Mouse (Mus musculus): ENCODE results near the gene Dpy19l1.

Gene Dpy19l1

DNA sequence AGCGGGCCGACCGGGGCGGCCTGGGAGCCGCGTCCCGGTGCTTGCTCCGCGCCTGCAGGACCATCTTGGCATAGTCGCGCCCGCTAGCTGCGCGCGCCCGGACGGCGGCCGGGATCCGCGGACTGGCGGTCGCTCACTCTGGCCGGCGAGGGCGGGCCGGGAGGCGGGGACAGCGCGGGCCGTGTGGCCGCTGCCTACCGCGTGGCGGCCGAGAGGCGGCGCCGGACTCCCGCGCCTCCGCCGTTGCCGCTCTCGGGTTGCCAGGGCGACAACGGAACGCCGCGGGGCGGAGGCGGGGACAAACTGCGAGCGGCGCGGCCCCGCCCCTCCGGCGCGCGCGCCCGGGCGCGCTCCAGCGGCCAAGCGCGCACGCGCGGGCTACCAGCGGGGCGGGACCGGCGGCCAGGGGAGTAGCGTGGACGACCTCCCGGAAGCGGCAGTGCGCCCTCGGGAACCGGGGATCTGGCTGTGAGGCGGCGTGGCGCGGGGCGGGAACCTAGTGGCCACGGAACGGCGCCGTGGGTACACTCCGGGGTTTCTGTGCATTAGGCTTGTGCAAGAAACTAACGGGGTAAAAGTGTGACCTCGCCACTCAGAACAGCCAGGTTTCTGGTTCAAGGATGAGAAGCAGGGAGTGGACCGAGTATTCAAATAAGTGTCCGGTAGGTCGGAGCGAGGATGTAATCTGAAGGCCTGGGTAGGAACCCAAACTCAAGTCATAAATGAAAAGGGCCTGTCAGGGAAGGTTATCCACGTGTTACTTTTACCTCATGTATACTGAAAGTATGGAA is at the start of gene Dpy19l1:
Gene Dpy19l1, minus strand, starts transcription at position 74 of the 791 bp plus-strand sequence.
- peak; percentile 91 for DNase-seq

DNA sequence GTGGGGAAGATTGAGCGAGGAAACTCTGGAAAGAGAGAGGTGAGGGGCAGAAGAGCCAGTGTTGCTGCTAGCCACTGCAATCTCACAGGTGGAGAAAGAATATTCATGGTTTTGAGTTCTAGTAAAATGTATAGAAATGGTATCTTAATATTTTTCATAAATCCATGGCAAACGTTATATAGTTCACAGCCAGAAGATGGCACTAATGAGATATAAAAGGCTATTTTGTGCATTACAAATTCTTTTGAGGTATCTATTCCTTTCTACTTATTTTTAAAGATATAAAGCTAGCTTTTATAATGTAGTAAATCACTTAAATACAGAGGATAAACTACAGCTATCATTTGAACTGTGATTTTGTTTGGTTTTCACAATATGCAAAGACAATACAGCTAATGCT is 35.2 kb upstream of the Dpy19l1 start:
- DNase-seq = no peak

DNA sequence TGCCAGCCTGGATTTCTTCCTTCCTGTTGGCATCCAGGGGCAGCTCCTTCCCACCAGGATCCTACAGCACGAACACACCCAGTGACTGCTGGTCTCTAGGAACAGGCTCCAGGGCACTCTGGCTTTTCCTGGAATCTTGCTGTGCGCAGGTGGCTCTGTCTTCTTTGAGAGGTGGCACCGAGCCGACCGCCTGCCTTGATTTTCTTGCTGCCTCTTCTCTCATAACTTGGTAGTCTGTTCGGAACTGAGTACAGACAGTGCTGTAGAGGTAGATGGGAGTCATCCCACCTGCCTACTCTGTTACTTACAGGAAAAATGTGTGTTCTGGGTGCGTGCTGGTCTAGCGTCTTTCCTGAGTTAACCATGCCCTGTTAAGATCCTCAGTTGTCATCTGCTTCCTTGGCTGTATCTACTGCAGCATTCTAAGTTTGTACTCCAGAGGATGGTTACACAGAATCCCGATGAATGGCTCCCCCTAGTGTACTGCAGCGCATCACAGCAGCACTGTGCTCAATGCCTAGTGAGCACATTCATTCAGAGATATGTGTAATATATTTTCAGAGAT is 13.7 kb upstream of the Dpy19l1 start:
- no peak for DNase-seq

DNA sequence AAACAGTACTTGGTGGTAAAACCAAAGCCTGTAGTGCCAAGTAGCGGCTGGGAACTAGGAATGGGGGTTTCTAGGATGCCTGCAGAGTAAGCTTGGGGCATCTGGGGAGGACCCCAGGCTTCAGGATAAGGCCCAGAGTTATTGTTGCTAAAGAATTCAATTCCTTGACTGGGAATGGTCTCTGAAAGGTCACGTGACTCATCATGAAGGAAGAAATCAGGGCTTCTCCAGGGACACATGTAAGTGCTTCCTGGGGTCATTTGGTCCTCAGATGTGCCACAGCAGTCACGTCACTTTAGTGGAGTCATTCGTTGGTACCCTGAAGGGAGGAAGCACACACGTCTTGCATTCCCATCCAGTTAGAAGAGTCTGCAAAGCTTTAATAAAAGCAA is 11.1 kb upstream of the Dpy19l1 start:
- no peak for DNase-seq

DNA sequence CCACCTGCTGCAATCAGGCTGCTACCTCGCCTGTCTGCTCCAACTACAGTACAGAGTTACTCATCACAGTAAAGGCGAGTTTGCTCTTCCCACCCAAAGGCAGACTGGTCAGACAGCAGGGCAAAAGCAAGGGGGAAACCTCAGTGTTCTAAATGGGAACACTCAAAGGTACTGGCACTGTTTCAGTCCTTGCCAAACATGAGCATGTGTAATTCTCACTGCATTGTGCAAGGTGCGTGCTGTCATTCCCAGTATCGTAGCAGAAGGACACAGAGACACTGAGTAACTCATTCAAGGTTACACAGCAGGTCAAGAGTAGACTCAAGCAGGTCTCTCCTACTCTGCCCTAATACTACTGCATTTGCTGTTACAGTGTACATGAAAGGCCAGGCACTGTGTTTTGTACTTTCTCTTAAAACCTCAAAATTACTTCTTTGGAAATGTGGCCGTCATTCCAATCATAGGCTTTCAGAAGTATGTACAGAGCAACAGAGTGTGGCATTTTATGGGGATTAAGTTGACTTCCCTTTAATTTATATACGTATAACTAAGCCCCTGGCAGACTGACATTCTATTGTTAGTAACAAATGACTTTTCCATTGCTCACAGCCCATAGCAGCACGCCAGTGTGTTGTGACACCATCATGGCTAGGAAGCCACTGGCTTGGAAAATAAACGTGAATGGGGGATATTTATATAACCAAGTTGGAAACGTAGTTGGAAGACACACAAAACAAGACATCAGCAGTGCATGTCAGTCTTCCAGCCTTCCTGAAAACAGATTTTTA is 10.5 kb upstream of the Dpy19l1 start:
- no peak for DNase-seq

DNA sequence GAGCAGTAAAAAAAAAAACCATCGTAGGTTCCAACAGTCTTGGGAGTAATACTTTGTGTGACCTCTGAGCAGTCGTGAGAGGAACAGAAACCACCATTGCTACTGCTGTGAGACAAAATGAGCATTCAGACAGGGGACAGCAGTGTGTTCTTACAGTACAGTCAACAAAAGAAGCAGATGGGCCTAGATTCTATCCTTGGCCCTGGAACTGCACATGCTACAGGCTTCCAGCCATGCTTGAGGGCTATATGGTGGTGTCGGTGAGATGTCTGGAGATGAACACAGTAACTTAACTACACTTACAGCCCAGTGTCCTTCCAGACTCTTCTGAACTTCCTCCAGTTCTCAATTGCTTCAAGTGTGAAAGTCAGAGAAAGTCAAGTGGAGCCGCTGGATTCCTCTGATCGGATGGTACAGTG is 9.2 kb upstream of the Dpy19l1 start:
- no peak for DNase-seq

DNA sequence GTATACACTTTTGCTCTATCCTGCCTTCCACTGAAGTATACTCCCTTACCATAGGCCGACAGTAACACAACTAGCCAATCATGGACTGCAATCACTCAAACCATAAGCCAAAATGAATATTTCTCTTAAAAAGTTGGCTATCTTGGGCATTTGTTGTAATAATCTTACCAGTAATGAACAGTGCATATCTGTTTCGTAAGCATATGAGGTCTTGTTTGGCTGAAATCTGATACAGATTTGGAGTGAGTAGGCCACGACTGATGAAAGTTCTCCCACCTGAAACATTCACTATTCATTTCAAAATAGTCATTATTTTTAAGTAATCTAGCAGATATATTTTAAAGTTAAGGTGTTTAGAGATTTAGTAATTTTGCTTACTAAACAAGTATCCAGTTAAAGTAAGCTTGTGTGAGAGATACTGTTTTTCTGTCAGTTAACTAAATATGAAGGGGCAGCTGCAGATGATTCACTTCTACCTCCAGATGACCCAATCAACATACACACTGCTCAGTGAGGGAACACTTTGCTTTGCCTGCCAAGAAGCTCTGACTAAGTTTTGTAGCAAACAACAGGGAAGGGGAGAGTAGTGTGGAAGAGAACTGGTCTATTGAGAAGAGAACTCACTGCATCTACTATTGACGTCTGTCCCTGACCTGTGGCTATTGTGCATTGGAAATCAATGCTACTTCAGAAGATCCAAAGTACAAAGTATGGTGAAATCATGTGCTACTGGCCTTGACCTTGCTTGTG is 8.6 kb upstream of the Dpy19l1 start:
- DNase-seq = no peak

DNA sequence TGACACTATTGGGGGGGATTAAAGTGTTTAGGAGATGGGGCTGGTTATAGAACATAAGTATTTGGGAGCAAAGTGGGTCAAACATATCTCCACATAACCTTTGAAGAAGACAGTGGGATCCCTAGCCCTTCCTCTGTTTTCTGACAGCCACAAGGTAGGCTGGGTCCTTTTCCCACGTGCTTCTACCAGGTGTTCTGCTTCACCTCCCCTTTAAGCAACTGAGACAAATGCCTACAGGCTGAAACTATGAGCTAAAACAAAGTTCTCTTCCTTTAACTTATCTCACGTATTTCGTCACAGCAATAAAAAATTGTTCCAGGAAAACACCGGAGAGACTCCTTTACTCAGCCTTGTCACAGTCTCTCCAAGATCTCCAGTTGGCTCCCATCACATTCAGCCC is 5.9 kb upstream of the Dpy19l1 start:
- no peak for DNase-seq

DNA sequence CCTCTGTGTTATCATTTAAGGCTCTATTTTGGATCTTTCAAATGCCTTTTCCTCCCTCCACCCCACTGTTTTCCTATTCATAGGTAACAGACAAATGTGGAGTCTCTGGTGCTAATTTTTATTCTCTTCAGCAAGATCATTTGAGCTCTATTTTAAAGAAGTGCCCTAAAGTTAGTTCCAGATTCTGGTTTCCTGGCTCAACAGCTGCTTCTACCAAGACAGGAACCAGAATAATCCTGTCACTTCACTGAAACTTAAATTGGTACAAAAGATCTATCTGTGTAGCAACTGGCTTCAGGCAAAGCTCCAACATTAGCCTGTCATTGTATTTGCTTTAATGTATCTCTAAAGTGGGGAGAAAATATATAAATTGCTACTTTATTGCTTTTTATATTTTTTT is 3.6 kb upstream of the Dpy19l1 start:
- DNase-seq = no peak

DNA sequence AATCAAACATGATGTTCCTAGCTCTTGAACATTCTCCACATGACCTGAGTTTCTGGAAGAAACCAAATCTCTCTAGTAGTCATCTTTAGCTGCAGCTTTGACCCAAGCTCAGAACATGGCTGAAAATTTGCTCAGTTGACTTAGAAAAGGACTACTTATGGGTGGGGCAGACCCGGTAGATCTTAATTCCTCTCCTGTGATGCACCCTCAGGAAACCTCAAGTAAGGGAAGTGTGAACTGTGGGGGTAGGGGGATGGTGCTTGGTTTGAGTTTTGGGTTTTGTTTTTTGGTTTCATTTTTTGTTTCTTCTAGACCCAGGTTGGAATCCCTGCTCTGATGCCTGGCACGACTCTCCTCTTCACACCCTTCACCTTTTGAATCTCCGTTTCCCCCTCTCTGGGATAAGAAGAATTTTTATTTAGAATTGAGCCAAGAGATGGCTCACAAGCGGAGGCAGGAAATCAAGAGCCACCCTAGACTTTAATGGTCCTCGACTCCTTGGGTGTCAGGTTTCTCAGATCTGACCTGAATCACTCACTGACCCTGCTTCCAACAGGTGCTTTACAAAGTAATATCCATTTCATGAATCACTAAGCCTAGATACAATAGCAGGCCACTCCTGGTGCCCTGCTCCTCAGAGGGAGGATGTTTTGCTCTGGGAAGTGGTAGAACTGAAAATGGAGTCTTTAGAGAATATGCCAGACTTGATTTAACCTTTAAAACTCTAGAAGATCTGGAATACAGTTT is 2.2 kb upstream of the Dpy19l1 start:
- no peak for DNase-seq

DNA sequence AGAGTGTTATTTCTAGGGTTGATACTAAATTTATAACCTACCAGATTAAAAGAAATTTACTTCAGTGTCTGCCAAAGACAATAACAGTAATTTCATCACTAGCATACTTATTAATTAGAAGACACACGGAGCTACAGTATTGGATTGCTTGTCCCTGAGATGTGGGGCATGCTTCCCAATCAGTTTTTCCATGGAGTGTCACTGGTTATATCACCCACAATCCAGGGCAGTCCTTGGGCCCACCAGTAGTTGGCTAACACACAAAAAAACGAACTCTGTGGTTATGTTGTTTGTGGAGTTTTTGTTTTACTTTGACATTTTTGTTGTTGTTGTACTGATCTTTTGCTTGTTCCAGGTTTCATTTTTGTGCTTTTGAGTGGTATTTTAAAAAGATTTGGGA is 1.4 kb upstream of the Dpy19l1 start:
- DNase-seq = no peak

DNA sequence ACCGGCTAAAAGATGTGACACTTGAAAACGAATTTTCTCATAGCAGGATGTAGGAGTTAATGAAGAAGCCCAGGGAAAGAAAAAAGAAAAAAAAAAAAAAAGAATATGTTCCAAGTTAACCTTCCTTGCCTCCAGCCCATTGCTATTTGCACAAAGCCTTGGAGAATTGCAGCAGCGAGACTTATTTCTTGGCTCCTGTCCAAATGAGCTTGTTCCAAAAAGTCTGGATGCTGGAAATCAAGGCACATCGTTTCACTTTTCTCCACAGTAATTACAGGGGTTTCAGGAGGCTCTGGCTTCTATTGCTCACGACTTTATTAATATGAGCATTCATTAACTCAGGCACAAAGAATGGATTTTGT is 899 bp upstream of the Dpy19l1 start:
- DNase-seq = no peak

DNA sequence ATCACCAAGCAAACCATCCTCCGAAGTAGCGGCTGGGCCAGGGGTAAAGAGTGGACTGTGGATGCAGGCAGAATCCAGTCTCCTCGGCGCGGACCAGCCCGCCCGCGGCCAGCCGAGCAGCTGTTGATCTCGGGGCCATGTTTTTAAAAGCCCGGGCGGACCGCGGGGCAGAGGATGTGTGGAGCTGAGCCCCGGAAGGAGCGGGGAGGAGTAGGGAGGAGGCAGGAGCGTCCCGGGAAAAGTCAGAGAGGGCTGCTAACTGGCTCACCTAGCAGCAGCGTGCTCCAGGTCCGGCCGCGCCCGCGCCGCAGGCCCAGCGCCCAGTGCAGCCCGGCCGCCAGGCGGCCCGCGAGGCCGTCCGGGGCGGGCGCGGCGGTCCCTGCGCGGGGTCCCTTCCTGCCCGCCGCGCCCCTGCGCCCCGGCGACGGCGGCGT is 352 bp downstream of the Dpy19l1 start:
- DNase-seq = no peak

DNA sequence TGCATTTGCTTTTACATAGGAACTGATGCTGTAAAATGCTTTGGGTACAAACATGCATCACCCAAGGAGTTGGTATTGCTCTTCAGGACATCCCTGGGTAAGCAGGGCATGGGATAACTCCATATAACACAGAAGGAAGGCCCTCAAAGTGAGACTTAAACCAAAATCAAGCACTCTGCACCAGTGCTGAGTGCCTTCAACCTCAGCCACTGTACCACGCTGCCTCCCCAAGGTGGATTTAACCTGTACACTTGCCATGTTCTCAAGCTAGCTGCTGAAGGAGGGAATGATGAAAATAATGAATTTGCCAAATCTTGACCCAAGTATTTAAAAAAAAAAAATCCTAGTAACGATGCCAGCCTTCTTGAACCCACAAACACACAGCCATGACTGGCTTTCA is 1.3 kb downstream of the Dpy19l1 start:
- DNase-seq = no peak

DNA sequence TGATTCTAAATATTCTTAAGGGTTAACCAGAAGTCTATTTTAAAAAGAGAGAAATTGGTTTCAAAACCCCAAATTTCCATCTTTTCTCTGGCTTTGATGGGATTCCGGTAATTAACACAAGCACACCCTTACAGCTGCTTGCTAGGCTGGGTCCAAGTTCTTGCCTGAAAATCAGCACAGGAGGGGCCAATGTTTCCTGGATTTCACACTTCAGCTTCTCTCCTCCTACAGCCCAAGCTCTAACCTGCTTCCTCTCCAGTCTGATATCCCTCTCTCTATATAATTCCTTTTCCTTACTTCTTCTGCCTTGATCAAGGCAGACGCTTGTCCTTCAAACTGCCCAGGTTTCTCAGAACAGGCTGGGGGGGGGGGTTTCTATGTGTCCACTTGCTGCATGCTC is 6.7 kb downstream of the Dpy19l1 start:
- no peak for DNase-seq

DNA sequence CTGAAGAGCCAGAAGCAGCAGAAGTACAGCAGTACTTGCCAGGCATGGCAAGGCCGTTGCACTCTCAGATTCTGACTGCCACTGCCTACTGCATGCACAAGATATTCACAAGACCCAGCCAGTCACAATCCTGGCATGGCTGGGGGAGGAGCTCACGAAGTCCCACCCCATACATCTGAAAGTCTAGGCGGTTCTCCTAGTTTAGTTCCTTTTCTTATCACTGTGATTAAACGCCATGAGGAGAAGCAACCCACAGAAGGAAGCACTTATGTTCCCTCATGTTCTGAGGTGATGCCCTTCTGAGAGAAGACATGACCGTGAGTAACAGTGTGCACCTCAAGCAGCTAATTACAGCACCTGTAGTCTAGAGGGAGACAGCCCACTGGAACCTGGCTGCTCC is 12.4 kb downstream of the Dpy19l1 start:
- no peak for DNase-seq

DNA sequence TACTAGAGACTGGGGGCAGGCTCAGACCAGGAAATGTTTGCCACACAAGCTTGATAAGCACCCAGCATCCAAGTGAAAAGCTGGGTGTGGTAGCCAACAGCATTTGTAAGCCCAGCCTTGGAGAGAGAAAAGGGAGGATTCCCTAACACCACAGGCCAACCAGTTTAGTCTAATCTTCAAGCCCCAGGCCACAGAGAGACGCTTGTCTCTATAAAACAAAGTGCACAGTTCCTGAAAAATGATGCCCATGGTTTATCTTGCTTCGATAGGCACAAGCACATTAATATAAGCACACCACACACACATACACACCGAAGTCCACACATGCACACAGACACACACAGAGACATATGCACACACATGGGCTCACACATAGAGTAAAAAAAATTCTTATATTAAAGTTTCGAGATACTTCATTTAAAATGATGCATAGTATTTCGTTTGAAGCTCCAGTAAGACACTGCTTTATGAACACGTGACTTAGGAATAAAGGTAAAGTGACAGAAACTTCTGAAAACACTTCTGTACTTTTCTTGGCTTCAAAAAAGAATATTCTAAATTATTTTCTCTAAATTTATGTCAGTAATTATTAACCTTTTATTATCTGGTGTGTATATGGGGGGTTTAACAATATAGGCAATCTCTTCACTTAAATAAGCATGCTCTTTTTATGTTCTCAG is 14.4 kb downstream of the Dpy19l1 start:
- DNase-seq = no peak

DNA sequence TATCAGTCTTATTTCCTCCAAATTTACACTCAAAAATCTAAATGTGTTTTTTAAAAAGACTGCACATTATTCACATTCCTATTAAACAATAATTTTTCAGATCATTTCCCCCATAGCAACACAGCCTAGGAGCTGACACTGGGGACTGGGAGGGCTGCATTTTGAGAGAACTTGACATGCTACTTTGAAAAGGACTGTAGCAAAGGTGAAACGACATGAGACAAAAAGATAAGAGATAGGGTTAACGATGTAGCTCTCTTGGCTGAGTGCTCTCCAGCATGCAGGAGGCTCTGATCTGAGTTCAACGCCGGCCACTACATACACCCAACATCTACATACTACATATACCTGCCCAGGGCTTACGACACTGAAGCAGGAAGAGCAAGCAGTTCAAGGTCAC is 20.6 kb downstream of the Dpy19l1 start:
- no peak for DNase-seq

DNA sequence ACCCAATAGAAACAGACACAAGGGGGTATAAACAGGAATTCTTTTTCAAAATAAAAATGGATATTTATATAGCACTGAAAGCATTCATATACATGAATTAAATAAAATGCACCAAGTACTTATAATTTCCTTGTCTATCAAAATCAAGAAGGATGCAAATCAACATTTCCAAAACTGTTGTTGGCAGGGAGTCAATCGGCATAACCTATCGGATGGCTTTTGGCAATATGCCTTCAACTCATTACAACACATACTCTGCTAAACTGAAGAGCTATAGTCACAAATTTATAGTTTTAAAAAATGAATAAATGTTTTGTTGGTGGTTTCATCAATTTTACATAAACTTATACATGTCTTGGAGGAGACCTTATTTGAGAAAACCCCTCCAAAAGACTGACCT is 25.7 kb downstream of the Dpy19l1 start:
- no peak for DNase-seq

DNA sequence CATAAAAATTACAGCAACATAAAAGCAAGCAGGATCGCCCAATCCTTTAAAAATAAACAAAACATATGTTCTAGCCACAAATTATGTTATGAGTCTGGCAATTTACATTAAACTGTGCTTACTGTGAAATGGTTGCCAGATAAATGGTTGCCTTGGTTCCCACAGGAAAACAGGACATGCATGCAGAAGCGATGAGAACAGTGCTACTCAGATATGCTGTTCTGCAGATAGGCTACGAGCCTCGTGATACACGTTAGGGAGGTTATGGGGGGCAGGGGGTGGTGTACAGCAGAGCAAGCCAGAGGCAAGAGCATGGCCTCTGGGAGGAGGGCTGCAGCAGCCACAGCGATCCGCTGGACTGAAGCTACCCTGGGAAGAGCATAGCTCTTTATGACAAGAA is 29.1 kb downstream of the Dpy19l1 start:
- no peak for DNase-seq

DNA sequence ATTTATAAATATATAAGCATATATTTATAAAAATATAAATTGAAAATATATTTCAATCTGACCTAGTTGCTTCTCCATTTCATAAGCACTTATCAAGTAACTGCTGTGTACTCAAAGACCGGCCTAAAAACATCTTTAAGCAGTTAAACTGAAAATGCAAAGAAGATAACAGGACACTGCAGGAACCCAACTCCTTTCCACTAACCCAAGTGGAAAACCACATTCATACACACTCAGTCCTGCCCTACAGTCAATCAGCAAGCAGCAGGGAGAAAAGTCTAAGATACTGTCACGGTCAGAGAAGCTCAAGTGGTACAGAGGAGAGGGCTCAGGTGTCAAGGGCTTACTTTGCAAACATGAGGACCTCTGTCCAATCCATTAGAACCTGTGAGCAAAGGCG is 30.4 kb downstream of the Dpy19l1 start:
- no peak for DNase-seq

DNA sequence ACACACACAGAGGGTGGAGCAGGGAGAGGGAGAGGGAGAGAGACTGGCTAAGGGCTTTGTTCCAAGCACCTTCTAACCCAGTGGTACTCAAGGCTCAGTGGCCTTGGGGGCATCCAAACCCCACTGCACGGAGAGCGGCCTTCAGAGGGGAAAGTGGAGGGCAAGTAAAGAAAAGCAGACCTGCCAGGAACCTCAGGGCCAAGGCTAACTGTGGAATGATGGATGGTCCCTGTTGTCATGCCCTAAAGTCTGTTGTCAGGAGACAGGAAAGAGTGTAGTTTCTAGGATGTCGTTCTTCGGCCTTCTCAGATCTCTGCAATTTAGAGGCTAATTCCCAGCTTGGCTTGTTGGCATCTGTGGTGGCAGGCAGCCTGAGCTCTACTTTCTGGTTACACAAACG is 32.8 kb downstream of the Dpy19l1 start:
- DNase-seq = no peak
